Mouse (Mus musculus) bone marrow macrophage, adult 2 months (primary cell): ENCODE measurements around the gene Mapk8ip3.

Experiments used
- CTCF ChIP-seq: IDR thresholded peaks from 2 replicates; pipeline ENCODE4 v1.5.1; 2012; ENCODE audit warnings: low read depth, mild to moderate bottlenecking, low read length, moderate library complexity
- POLR2A ChIP-seq: IDR thresholded peaks from 2 replicates; pipeline ENCODE4 v1.6.1; 2012; ENCODE audit warnings: mild to moderate bottlenecking, low read depth, low read length, borderline replicate concordance

DNA sequence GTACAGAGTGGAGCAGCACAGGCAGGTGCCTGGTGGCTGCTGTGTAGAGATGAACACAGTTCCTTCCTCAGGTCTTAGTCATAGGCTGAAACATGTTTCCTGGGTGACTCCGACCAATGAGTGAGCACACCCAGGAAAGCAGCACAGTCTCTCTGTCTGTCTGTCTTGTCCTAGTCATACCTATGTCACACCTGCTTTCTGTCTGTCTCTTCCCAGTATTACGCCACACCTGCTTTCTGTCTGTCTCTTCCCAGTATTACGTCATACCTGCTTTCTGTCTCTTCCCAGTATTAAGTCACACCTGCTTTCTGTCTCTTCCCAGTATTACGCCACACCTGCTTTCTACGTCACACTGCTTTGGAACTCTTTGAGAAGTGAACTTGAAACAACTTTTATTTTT is 11.4 kb upstream of the Mapk8ip3 start:
- TF ChIP-seq CTCF: no peak
- no peak for TF ChIP-seq POLR2A
